Mouse (Mus musculus) left cerebral cortex, adult 2 months (tissue): ENCODE measurements around the gene Stard8. TPM values are rescaled to one million over a fixed set of nuclear protein-coding genes. Genes with fewer than 3 reads are reported as not detected.
A peak's percentile ranks its signal among the peaks of the same experiment; 100 is the strongest.

Experiments used
- DNase-seq, 2 experiments: peaks; one replicate each; pipeline ENCODE4 v3.0.0; 2021 to 2022; ENCODE audit warnings: low spot score in 2 of 2, mixed read lengths in 1 of 2; ENCODE audit errors: extremely low spot score in 1 of 2
- H3K27ac ChIP-seq: fragments of 200-600 bp; 2 replicates; pipeline ENCODE4 v1.8.1; 2022
- H3K4me3 ChIP-seq: fragments of 200-600 bp; 2 replicates; pipeline ENCODE4 v1.8.1; 2022
- CTCF ChIP-seq: fragments of 200-600 bp; IDR thresholded peaks from 2 replicates; pipeline ENCODE4 v1.8.1; 2022; ENCODE audit warnings: antibody characterized with exemption, mild to moderate bottlenecking, moderate library complexity
- intact Hi-C: fragments of 180-260 bp; cut with DNase I; formaldehyde crosslinking; loops from one replicate; pipeline ENCODE4 v1.15.1; 2025
- total RNA-seq, 2 experiments: library from RNA; stranded (reverse); gene quantifications; 2 replicates each; pipeline ENCODE4 v1.2.3; 2021

The Stard8 gene
- total RNA-seq, 2 experiments from 2014 or later = 49.6 to 49.7 TPM

DNA sequence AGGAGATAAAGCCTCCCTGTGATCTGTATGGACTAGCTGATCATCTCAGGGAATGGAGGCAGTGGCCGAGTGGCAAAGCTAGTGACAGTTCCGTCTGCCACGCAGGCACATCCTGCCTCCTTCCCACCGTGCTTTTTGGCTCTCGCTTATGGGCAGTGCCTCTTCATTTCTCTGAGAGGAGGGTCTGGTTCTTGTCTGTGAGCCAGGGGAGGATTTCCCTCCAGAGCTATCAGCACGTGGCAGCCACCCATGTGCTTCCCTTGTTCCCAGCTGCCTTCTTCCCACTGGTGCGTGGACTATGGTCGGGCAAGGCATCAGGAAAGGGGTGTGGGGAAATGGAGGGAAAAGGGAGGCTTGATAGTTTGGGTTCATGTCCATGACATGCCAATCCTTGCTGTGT, 13.9 kb downstream of the Stard8 start:
- Histone ChIP-seq H3K27ac (no peak overlapping the region), H3K4me3 (no peak overlapping the region)
- intact Hi-C loops = no loop called here
- no peak for DNase-seq
- TF ChIP-seq CTCF = no peak

DNA sequence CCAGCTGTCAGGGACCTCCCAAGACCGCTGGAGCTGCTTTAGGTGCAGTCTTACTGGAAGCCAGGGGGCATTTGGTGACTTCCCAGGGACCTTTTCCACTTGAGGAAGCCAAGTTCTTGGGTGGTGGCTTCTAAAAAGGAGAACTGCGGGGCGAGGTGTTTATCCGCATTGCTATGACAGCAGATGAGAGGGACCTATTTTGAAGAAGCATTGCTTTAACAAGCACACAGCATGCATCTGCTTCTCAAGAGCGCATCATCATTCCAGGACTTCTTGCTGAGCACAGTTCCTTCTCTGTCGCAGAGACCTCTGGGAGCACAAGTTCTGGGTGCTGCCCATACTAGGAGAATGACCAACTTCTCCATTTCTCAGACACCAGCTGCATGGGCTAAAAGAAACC, 14.8 kb downstream of the Stard8 start:
- no peak overlapping the region for H3K27ac ChIP-seq
- DNase-seq = no peak
- no peak for TF ChIP-seq CTCF
- H3K4me3 ChIP-seq = no peak overlapping the region
- intact Hi-C loops = no loop called here

DNA sequence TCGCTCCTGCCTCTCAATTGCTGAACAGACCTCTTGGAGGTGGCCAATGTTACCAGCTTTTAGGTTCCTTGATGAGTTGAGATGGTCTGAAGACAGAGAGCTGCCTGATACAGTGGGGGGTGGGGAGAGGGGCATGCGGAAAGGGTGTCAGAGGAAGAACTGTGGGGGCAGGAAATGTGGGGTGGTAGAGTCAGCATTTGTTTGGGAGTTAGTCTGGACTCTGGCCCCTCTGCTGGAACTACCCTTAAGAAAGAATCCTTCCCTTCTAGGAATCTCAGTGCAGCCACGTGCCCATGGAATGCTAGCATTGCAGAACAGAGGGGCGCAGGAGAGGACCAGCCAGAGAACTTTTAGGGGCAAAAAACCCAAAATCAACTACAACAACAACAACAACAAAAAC, 16.3 kb downstream of the Stard8 start:
- no peak for TF ChIP-seq CTCF
- no peak overlapping the region for H3K27ac ChIP-seq
- intact Hi-C loops = no loop called here
- DNase-seq = no peak
- H3K4me3 ChIP-seq = no peak overlapping the region

DNA sequence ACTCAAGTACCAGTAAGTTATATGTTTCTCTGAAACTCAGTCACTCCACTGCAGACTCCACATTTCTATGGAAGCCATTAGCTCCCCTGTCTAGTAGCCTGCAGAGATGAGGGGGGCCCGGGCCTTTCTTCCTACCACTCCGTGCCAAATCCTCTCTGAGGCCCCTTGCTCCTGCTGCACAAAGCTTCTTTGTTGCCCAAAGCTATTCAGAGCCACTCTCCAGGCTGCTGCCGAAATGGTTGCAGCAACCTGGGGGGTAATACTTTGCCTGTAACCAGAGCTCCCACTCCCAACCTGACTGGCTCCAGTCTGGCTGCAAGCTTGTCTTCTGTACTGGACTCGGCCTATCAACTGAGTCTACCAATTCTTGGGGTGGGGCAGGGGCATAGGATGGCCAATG, 17.2 kb downstream of the Stard8 start:
- no peak for TF ChIP-seq CTCF
- no peak for DNase-seq
- Histone ChIP-seq H3K4me3 (no peak overlapping the region), H3K27ac (no peak overlapping the region)
- intact Hi-C loops = no loop called here

DNA sequence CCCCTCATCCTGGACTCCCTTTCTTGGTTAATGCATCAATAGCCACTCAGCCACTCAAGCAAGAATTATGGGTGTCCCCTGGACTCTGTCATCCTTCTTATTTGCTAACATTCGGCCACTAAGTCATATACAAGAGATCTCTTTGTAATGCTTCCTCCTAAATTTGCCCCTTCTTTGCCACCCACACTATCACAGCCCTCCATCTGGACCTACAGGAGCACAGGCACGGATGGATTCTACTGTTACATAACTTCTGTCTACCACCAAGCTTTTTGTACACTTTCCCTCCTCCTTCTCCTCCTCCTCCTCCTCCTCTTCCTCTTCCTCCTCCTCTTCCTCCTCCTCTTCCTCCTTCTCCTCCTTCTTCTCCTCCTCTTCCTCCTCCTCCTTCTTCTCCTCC, 18.5 kb downstream of the Stard8 start:
- TF ChIP-seq CTCF = no peak
- intact Hi-C loops = no loop called here
- DNase-seq = no peak

DNA sequence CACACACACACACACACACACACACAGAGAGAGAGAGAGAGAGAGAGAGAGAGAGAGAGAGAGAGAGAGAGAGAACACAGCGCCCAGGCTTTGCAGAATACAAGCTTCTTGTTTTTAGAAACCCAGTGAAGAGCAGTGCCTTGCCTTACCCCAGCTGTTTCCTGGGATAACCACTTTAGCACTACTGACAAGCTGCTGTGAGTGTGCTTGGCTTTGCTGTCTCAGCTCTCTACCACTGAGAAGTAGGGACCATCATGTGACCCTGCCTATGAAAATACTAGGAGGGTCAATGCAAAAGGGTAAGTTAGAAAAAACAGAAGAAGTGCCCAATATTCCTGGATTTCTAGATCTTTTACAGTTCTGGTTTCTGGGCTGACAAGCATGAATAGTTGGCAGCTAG, 20.9 kb downstream of the Stard8 start:
- intact Hi-C loops = no loop called here

More for the DNA sequence above, 18.5 kb downstream of the Stard8 start:
- Histone ChIP-seq H3K27ac (no peak overlapping the region), H3K4me3 (no peak overlapping the region)

DNA sequence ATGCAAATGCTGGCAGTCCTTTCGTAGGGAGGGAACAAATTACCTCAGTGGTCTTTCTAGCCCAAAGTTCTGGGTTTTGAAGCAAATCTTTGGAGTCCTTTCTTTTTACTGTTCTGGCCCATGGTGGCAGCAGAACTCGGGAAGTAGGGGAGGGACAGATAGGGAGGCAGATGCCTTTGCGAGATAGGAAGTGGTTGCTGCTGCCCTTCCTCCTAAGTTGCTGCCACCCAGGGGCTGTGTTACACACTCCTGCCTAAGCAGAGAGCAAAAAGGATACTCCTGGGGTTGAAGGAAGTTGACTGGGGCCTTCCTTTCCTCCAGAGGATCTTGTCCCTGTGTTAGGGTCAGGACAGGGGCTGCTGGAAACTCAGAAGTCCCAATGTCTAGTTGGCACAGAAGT, 32.4 kb downstream of the Stard8 start:
- intact Hi-C loops = no loop called here
- TF ChIP-seq CTCF = no peak
- Histone ChIP-seq H3K27ac (no peak overlapping the region), H3K4me3 (no peak overlapping the region)
- no peak for DNase-seq

More for the DNA sequence above, 20.9 kb downstream of the Stard8 start:
- Histone ChIP-seq H3K4me3 (no peak overlapping the region), H3K27ac (no peak overlapping the region)
- no peak for TF ChIP-seq CTCF
- DNase-seq = no peak

DNA sequence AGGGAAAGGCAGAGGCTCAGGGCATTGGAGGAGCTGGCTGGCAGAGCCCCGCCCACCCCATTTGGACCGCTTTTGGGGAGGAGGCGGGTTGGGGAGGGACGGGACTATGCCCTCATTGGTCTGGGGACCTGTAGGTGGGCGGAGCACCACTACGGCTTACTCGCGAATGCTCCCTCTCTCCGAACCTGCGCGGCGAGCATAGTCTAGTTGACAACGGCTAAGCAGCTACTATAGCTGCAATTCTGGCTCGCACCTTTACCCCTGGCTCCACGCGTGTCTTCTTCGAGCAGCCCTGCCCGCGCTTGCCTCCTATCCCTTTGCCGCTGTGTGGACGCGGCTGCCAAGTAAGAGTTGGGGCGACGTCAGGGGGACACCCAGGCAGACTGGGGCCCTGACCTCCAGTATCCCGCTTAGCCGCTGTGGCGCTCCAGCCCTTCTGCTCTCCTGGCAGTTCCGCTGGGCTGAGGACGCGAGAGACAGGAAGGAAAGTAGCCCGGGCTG, 39.5 kb downstream of the Stard8 start:
- TF ChIP-seq CTCF = no peak
- DNase-seq = peak; percentile 65 to 70
- Histone ChIP-seq H3K27ac (peak overlapping the region; percentile 73), H3K4me3 (peak overlapping the region; percentile 54)
- intact Hi-C loops = no loop called here

DNA sequence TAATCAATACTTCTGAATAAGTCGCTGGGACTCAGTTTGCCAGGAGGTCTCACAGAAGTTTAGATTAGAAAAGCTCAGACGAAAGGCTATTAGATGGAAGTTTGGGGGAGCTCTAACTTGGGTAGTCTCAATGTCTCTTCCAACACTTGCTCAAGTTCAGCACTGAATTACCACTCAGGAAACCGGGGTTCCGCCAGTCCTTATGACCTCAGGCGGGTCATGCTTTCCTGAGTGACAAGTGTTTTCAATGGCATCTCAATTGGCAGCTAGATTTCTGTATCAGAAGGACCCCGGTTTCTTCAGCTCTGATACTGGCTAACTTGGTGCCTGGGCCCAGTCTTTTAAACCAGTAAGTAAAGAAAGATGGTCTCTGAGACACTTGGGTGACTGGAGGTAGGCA, 40.2 kb downstream of the Stard8 start:
- no peak for TF ChIP-seq CTCF
- no peak for DNase-seq
- Histone ChIP-seq H3K27ac (peak overlapping the region; percentile 73), H3K4me3 (peak overlapping the region; percentile 54)
- intact Hi-C loops = no loop called here

DNA sequence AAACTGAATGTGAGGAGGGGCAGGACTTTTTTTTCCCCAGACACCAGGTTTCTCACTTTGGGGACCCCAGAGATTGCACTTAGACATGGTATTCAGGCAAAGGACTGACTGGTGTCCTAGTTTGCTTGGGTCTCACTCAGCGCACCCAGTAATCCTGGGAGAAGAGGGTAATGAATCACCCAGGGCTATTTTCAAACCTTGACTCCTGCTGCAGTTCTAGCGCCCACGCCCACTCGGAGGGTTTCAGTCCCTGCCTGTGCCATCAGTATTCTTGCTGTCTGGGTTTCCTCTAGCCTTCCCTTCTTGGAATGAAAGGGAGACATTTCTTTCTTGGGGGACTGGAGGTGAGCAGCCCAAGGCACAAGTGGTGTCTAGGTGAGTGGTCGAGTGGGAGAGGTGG, 40.7 kb downstream of the Stard8 start:
- Histone ChIP-seq H3K4me3 (peak overlapping the region; percentile 54), H3K27ac (peak overlapping the region; percentile 73)
- intact Hi-C loops = no loop called here
- TF ChIP-seq CTCF = no peak
- DNase-seq = no peak

DNA sequence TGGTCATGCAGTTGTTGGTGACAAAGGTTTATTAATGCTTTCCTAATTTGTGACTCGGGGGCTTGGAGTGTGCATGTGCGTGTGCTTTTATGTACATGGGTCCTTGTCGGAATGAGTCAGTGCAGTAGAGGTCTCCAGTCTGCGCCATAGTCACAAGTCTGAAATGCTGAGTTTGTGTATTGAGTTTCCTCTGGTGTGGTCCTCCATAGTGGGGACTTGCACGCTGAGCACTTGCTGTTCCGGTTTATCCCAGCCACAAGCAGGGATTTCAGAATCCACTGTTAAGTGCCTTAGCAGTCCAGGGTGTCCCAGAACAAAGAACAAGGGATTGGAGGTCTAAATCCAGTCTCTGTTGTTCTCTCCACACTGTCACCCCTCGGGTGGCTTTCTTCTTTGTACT, 42.3 kb downstream of the Stard8 start:
- DNase-seq = no peak
- Histone ChIP-seq H3K27ac (no peak overlapping the region; the same call in 1 of the 2 replicates), H3K4me3 (peak overlapping the region; percentile 29)
- intact Hi-C loops = no loop called here
- TF ChIP-seq CTCF = no peak

DNA sequence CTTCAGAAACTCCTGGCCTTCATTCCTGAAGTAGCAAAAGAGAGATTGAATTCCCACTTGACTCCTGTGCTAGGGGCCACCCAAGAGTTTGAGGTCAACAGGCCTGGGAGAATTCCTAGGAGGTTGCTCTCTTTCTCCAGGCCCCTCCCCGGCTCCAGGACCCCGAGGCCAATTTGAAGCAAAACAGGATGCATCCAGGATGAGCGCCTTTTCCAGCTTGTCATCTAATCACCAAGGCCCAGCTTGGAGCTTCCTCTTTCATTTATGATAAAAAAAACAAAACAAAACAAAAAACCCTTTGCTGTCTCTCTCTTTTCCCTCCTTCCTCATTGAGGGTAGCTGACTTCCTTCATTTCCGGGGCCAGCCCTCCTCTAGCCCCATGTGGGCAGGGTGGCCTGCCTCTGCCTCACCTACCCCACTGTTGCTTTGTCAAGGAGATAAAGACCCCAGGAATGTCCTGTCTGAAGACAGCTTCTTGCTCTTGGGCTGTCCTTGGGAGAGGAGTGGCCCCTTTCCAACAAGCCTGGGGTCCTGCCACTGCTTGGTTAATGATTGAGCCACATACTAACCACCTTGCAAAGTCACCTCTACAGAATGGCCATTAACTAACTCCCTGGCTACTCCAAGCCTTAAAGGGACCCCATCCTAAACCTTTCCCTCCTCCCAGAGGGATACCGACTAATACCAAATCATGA, 43.5 kb downstream of the Stard8 start:
- DNase-seq = no peak
- Histone ChIP-seq H3K4me3 (no peak overlapping the region), H3K27ac (peak overlapping the region; percentile 54; the same call in 1 of the 2 replicates)
- intact Hi-C loops = no loop called here
- no peak for TF ChIP-seq CTCF

DNA sequence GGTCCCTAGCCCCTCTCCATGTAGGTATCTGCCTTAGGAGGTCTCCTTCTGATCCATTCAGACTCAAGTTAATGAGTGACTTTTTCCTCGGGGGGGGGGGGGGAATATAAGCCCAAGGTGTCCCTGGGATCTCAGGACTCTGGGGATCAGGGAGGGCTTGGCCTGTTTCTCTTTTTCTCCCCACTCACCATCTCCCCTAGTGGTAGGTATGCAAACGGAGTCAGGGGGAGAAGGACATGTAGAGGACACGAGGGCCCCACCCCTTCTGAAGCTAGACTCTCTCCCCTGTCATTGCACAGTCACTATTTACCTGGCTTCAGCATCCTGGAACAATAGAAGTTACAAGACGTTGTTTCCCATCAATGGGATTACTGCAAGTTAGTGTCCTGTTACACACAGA, 45.1 kb downstream of the Stard8 start:
- TF ChIP-seq CTCF = peak; percentile 6; the same call in 1 of the 2 replicates
- H3K27ac ChIP-seq = no peak overlapping the region
- intact Hi-C loops = no loop called here
- DNase-seq = no peak
- no peak overlapping the region for H3K4me3 ChIP-seq
